Mouse (Mus musculus) lung, postnatal 0 days (tissue): ENCODE results near the gene Trim47. TPM values are rescaled to one million over a fixed set of nuclear protein-coding genes. Genes with fewer than 3 reads are reported as not detected.
"Not testable (repeated sequence)": the region's sequence is repeated elsewhere in the genome, so short reads cannot be mapped to it uniquely, and the experiment has no call there.

ENCODE experiments used
- ATAC-seq: fragments of 200-750 bp; cut with Nextera tagmentation; 2 replicates; pipeline ENCODE4 v1.8.0; 2017; ENCODE audit warnings: moderate library complexity
- DNase-seq: peaks from one replicate; pipeline ENCODE4 v3.0.0-alpha.2; 2016; ENCODE audit warnings: low spot score
- H3K27ac ChIP-seq: fragments of 300-500 bp; sonication (generic); 2 replicates; pipeline ENCODE4 v1.5.1; 2014; ENCODE audit warnings: antibody characterized with exemption, mild to moderate bottlenecking, low read length, mixed read lengths
- H3K27me3 ChIP-seq: fragments of 300-500 bp; sonication (generic); replicated peaks from 2 replicates; pipeline ENCODE4 v1.6.1; 2014; ENCODE audit warnings: low read length, mixed read lengths; ENCODE audit not compliant: insufficient read depth
- H3K36me3 ChIP-seq: fragments of 300-500 bp; sonication (generic); 2 replicates; pipeline ENCODE4 v1.6.1; 2014; ENCODE audit warnings: low read length, mixed read lengths; ENCODE audit not compliant: insufficient read depth
- H3K4me1 ChIP-seq: fragments of 300-500 bp; sonication (generic); 2 replicates; pipeline ENCODE4 v1.6.1; 2014; ENCODE audit warnings: antibody characterized with exemption, low read depth, low read length, mixed read lengths; ENCODE audit not compliant: insufficient read depth
- H3K4me2 ChIP-seq: fragments of 300-500 bp; sonication (generic); replicated peaks from 2 replicates; pipeline ENCODE4 v1.6.1; 2014; ENCODE audit warnings: low read depth, mild to moderate bottlenecking, low read length, moderate library complexity, mixed read lengths
- H3K4me3 ChIP-seq: fragments of 300-500 bp; sonication (generic); 2 replicates; pipeline ENCODE4 v1.5.1; 2014; ENCODE audit warnings: low read depth, low read length
- H3K9ac ChIP-seq: fragments of 300-500 bp; sonication (generic); replicated peaks from 2 replicates; pipeline ENCODE4 v1.6.1; 2014; ENCODE audit warnings: low read depth, mild to moderate bottlenecking
- H3K9me3 ChIP-seq: fragments of 300-500 bp; sonication (generic); 2 replicates; pipeline ENCODE4 v1.6.1; 2016; ENCODE audit warnings: low read length, mixed read lengths
- CTCF ChIP-seq: IDR thresholded peaks from 2 replicates; pipeline ENCODE4 v1.5.1; 2016; ENCODE audit warnings: antibody characterized with exemption, mild to moderate bottlenecking
- EP300 ChIP-seq: IDR thresholded peaks from 2 replicates; pipeline ENCODE4 v1.6.1; 2016; ENCODE audit warnings: antibody characterized with exemption, mild to moderate bottlenecking, control low read depth
- WGBS: fragments of 180-500 bp; shearing (Covaris S2); extraction: QIAGEN DNeasy Blood & Tissue Kit; methylation state at CpG from one replicate; pipeline ENCODE4 v1.1.7; 2014; 5-methylcytosine and 5-hydroxymethylcytosine counted together
- polyA plus RNA-seq: library from polyadenylated mRNA; unstranded; fragments of >200 nt; fragmentation: Nextera tagmentation; extraction: Ambion mirVana; gene quantifications from 2 replicates; pipeline ENCODE4 v1.2.1, GENCODE M21; 2015

Gene Trim47
- polyA plus RNA-seq, 1 experiment from 2014 or later: 26.3 TPM

GRCm38 (mm10) chr11:116127986-116128385 is 976 bp upstream of the Trim47 start:
- Histone ChIP-seq H3K4me1 (peaks cover 15% of the 10 kb centered on the region), H3K9me3 (no peaks in the 10 kb centered on the region), H3K36me3 (0 out of 2 replicates have a peak, but pooled peaks cover 5% of the 10 kb centered on the region), H3K9ac (no peak overlapping the region), H3K27ac (no peak overlapping the region), H3K4me3 (no peak overlapping the region), H3K4me2 (no peak overlapping the region), H3K27me3 (no peaks in the 10 kb centered on the region)
- 71% methylated on average over 9 of the region's 9 CpGs for WGBS
- DNase-seq (peak; percentile 19), ATAC-seq (no peak)
- TF ChIP-seq CTCF (no peak), EP300 (no peak)

GRCm38 (mm10) chr11:116126261-116126660 is 749 bp downstream of the Trim47 start:
- no peak overlapping the region for H3K4me2 ChIP-seq

GRCm38 (mm10) chr11:116121731-116122245 is 5.2 kb downstream of the Trim47 start:
- H3K27me3 ChIP-seq, H3K9me3 ChIP-seq, DNase-seq, H3K4me3 ChIP-seq, H3K27ac ChIP-seq, ATAC-seq, H3K4me2 ChIP-seq, H3K4me1 ChIP-seq, H3K36me3 ChIP-seq, H3K9ac ChIP-seq: not testable (repeated sequence)
- WGBS: 91% methylated on average over 8 of the region's 8 CpGs

More at GRCm38 (mm10) chr11:116126261-116126660, 749 bp downstream of the Trim47 start:
- TF ChIP-seq CTCF (no peak), EP300 (no peak)
- no peak overlapping the region for H3K9ac ChIP-seq
- DNase-seq (no peak), ATAC-seq (no peak)
- no peak overlapping the region for H3K27ac ChIP-seq
- no peak overlapping the region for H3K4me3 ChIP-seq
- no peaks in the 10 kb centered on the region for H3K9me3 ChIP-seq
- H3K36me3 ChIP-seq: 0 out of 2 replicates have a peak, but pooled peaks cover 5% of the 10 kb centered on the region
- peaks cover 15% of the 10 kb centered on the region for H3K4me1 ChIP-seq
- H3K27me3 ChIP-seq: no peaks in the 10 kb centered on the region
- WGBS: 94% methylated on average over 15 of the region's 15 CpGs

GRCm38 (mm10) chr11:116117819-116118218 is 9.2 kb downstream of the Trim47 start:
- Histone ChIP-seq H3K9me3 (no peaks in the 10 kb centered on the region), H3K4me1 (no peaks in the 10 kb centered on the region), H3K4me3 (no peak overlapping the region), H3K36me3 (no peaks in the 10 kb centered on the region), H3K4me2 (no peak overlapping the region), H3K9ac (no peak overlapping the region), H3K27ac (no peak overlapping the region), H3K27me3 (no peaks in the 10 kb centered on the region)
- DNase-seq (no peak), ATAC-seq (no peak)
- TF ChIP-seq CTCF: peak; percentile 48
- TF ChIP-seq EP300: no peak

GRCm38 (mm10) chr11:116117241-116117640 is 9.8 kb downstream of the Trim47 start:
- no peak overlapping the region for H3K4me2 ChIP-seq
- no peak overlapping the region for H3K9ac ChIP-seq
- ATAC-seq (no peak), DNase-seq (no peak)
- no peaks in the 10 kb centered on the region for H3K9me3 ChIP-seq
- no peak overlapping the region for H3K4me3 ChIP-seq
- no peaks in the 10 kb centered on the region for H3K27me3 ChIP-seq
- no peaks in the 10 kb centered on the region for H3K36me3 ChIP-seq
- 77% methylated on average over 12 of the region's 12 CpGs for WGBS
- H3K27ac ChIP-seq: no peak overlapping the region
- H3K4me1 ChIP-seq: no peaks in the 10 kb centered on the region
- TF ChIP-seq CTCF (no peak), EP300 (no peak)

GRCm38 (mm10) chr11:116111611-116112203 is 15.3 kb downstream of the Trim47 start:
- Histone ChIP-seq H3K36me3 (no peaks in the 10 kb centered on the region), H3K4me3 (no peak overlapping the region), H3K27ac (no peak overlapping the region), H3K4me1 (peaks cover 12% of the 10 kb centered on the region; the same call in 1 of the 2 replicates), H3K27me3 (0 out of 2 replicates have a peak, but pooled peaks cover 10% of the 10 kb centered on the region), H3K4me2 (no peak overlapping the region), H3K9ac (no peak overlapping the region), H3K9me3 (no peaks in the 10 kb centered on the region)
- WGBS: 87% methylated on average over 19 of the region's 19 CpGs
- no peak for TF ChIP-seq CTCF
- TF ChIP-seq EP300: no peak
- DNase-seq (no peak), ATAC-seq (no peak)
